Mouse (Mus musculus): ENCODE measurements at regions not wholly inside any gene's neighbourhood (a gene's known extent, or its start where the extent isn't known, plus 50 kb on each side); places are given as distances from the start of the nearest gene placed in this dataset.

GRCm38 (mm10) chr4:12534151-12534550 lies 362.3 kb upstream of the Fam92a start:
- peak; percentile 72 for DNase-seq (ENCODE audit: low spot score)

- no peak for DNase-seq (ENCODE audit: low spot score)
Measured at GRCm38 (mm10) chr4:12532961-12533360, 361.1 kb upstream of the Fam92a start.

- DNase-seq (ENCODE audit: low spot score) = peak; percentile 73
Measured at GRCm38 (mm10) chr4:12522358-12522757, 350.5 kb upstream of the Fam92a start.

GRCm38 (mm10) chr4:12521246-12521645 lies 349.4 kb upstream of the Fam92a start:
- DNase-seq (ENCODE audit: low spot score) = no peak

- no peak for DNase-seq (ENCODE audit: low spot score)
Measured at GRCm38 (mm10) chr4:12516497-12516896, 344.7 kb upstream of the Fam92a start.

- DNase-seq (ENCODE audit: low spot score) = no peak
Measured at GRCm38 (mm10) chr4:12511656-12512385, 340.0 kb upstream of the Fam92a start.

GRCm38 (mm10) chr4:12506851-12507551 lies 335.2 kb upstream of the Fam92a start:
- peak; percentile 11 for DNase-seq (ENCODE audit: low spot score)

- DNase-seq (ENCODE audit: low spot score) = no peak
Measured at GRCm38 (mm10) chr4:12501086-12501485, 329.3 kb upstream of the Fam92a start.

GRCm38 (mm10) chr4:12498426-12498825 lies 326.6 kb upstream of the Fam92a start:
- no peak for DNase-seq (ENCODE audit: low spot score)

GRCm38 (mm10) chr4:12492468-12492867 lies 320.7 kb upstream of the Fam92a start:
- DNase-seq (ENCODE audit: low spot score) = no peak

GRCm38 (mm10) chr4:12491306-12491705 lies 319.5 kb upstream of the Fam92a start:
- DNase-seq (ENCODE audit: low spot score) = no peak

- no peak for DNase-seq (ENCODE audit: low spot score)
Measured at GRCm38 (mm10) chr4:12490066-12490465, 318.3 kb upstream of the Fam92a start.

GRCm38 (mm10) chr4:12489358-12489757 lies 317.5 kb upstream of the Fam92a start:
- DNase-seq (ENCODE audit: low spot score) = no peak

- no peak for DNase-seq (ENCODE audit: low spot score)
Measured at GRCm38 (mm10) chr4:12481481-12481880, 309.7 kb upstream of the Fam92a start.

- DNase-seq (ENCODE audit: low spot score) = no peak
Measured at GRCm38 (mm10) chr4:12476717-12477116, 304.9 kb upstream of the Fam92a start.

- no peak for DNase-seq (ENCODE audit: low spot score)
Measured at GRCm38 (mm10) chr4:12474981-12475568, 303.3 kb upstream of the Fam92a start.

GRCm38 (mm10) chr4:12474421-12474820 lies 302.6 kb upstream of the Fam92a start:
- DNase-seq (ENCODE audit: low spot score) = no peak

- DNase-seq (ENCODE audit: low spot score) = no peak
Measured at GRCm38 (mm10) chr4:12461701-12462100, 289.9 kb upstream of the Fam92a start.

- no peak for DNase-seq (ENCODE audit: low spot score)
Measured at GRCm38 (mm10) chr4:12461251-12461650, 289.4 kb upstream of the Fam92a start.

- DNase-seq (ENCODE audit: low spot score) = peak; percentile 25
Measured at GRCm38 (mm10) chr4:12457978-12458597, 286.3 kb upstream of the Fam92a start.

GRCm38 (mm10) chr4:12452086-12452485 lies 280.3 kb upstream of the Fam92a start:
- no peak for DNase-seq (ENCODE audit: low spot score)

GRCm38 (mm10) chr4:12425507-12425906 lies 253.7 kb upstream of the Fam92a start:
- DNase-seq (ENCODE audit: low spot score) = no peak

Measured in retina, embryonic 14.5 days (tissue).